Mouse (Mus musculus) gastrocnemius, postnatal 36 days (tissue): ENCODE results near the gene Azgp1. TPM values are rescaled to one million over a fixed set of nuclear protein-coding genes. Genes with fewer than 3 reads are reported as not detected.
"Not testable (repeated sequence)": the region's sequence is repeated elsewhere in the genome, so short reads cannot be mapped to it uniquely, and the experiment has no call there.

Experiments
- DNase-seq, 2 experiments: peaks; one replicate each; pipeline ENCODE4 v3.0.0; 2022
- intact Hi-C: fragments of 180-260 bp; cut with DNase I; formaldehyde crosslinking; loops from one replicate; pipeline ENCODE4 v1.15.1; 2025
- long read RNA-seq, 2 experiments: library from polyadenylated mRNA; stranded (forward); transcript quantifications; one replicate each; pipeline ENCODE4 v2.0.0; 2021
- total RNA-seq, 2 experiments: library from RNA; stranded (reverse); gene quantifications; 2 replicates each; pipeline ENCODE4 v1.2.3; 2021

The Azgp1 gene
- total RNA-seq = under 1 TPM in 1 of 2 experiments, not detected in 1; 0.46 TPM
- long read RNA-seq, experiment 1 = 0 reads
- long read RNA-seq, experiment 2 = 0 reads

DNA sequence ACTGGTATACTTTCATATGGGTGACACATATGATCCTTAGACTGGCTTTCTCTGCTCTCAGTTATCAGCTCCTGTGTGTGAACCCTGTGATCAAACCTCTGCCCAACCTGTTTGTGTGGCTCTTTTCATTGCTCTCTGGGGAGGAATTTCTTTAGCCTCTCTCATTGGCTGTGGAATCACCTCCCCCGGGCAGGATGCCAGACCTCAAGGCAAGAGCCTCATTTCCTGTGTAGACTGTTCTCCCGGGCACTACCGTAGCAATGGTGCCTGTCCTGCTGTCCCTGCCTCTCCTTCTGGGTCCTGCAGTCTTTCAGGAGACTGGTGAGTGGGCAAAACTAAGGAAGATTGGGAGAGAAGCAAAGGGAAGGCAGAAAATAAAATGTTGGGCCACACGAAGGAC lies at the start of gene Azgp1:
Azgp1 (plus strand) TSS at position 221 of the 400 bp plus-strand sequence.
- intact Hi-C loops = no loop called here
- DNase-seq = no peak

GRCm38 (mm10) chr5:137933934-137934333 lies 47.4 kb upstream of the Azgp1 start:
- intact Hi-C loops, DNase-seq: not testable (repeated sequence)

DNA sequence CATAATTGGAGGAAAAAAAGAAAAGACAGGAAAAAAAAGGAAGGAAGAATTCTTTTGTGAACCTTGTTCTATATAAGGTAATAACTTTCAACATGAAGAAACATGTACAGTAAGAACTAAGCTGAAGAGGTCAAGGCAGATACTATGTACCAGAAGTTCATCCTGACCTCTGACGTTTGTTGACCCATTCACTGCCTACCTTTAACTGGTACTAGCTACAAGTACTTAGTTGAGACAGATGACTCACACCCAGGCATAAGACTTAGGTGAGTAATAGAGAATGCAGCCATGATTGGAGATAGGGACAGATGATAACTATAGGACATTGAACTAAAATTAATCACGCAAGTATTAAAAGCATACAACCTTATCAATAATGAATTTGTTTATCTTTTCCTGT lies 44.8 kb upstream of the Azgp1 start:
- intact Hi-C loops = no loop called here
- DNase-seq = no peak

GRCm38 (mm10) chr5:137937238-137937637 lies 44.1 kb upstream of the Azgp1 start:
- no peak for DNase-seq
- intact Hi-C loops = no loop called here

DNA sequence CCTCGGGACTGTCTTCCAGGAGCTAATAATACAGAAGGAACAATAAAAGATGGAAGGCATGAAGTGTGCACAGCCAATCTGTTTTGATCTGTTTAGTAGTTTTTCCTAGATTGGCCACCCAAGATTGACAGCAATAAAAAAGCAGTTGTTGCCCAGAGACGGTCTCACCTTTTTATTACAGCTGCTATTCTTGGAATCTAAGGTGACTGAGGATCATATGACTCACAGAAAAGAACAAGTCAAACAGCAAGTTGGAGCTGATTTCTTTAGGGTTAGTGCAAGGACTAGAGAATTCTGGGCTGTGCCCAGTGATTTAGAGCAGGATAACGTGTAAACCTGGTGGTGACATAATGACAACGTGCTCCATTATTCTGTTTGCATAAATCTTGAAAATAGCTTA lies 40.4 kb upstream of the Azgp1 start:
- intact Hi-C loops = no loop called here
- DNase-seq = no peak

GRCm38 (mm10) chr5:137943133-137943532 lies 38.2 kb upstream of the Azgp1 start:
- no peak for DNase-seq
- intact Hi-C loops = no loop called here

DNA sequence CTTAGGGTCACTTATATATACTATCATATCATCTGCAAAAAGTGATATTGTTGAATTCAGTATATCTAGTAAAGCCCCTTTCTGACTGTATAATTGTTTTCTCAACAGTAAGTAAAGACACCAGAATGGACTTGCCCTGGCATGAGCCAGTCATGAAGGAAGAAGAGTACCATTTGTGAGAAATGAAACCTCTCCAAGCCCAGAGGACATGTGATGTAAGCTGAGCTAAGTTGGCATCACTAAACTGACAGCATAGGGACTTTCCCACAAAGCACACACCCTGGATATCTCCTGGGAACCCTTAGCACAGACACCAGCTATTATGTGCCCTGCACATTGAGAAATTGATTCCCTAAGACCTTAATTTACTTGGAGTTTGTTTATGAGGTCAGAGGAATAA lies 34.0 kb upstream of the Azgp1 start:
- DNase-seq = no peak
- intact Hi-C loops = no loop called here

DNA sequence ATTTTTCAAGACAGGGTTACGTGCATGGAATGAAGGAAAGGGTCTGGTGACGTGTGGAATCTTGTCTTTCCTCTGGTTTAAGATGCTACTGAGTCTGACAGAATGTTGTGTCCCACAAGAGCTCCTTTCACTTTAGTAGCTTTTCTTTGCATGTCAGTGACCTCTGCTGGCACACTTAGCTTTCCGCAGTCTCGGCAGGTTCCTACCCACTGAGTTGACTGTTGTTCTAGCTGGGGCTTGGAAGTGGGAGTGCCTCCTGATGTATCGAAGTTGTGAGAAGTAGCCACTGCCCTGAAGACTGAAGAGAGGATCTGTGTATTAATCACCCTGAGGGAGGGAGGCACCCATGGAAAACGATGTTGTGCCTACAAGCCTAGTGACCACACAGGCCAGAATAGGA lies 30.1 kb upstream of the Azgp1 start:
- intact Hi-C loops = no loop called here
- DNase-seq = no peak

DNA sequence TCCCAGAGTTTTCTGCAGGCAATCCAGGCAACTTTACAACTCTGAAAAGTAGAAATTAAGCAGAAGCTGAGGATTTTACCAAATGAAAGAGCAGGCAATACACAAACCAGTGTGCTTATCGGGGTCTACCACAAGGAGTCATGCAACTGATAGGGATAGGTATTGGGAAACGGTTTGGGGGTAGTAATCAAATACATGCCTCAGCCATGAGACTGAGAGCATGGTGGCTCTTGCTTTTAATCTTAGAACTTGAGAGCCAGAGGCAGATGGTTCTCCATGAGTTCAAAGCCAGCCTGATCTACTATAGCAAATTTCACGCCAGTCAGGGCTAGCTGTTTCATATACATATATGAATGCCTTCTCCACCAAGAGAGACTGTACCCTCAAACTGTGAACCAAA lies 24.9 kb upstream of the Azgp1 start:
- intact Hi-C loops = no loop called here
- DNase-seq = no peak

DNA sequence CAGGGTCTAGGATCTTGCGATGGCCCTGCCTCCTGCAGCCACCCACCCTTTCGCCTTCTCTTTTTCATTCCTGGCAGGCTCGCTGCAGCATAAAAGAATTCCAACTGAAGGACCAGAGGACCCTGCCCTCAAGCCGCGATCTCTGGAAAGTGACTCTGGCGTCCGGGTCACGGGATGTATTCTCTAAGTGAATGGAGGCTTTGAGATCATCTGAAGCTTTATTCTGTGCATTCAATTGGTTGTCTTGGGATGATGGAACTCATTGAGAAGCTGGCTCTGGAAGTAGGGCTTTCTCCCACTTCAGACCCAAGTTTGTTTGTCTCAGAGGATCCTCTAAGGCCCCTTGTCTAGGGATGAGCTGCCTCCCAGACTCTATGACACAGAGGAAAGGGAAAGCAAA lies 18.4 kb upstream of the Azgp1 start, which contains the start of gene Gjc3:
Gjc3 (minus strand) TSS at position 154 of the 400 bp plus-strand sequence.
- no peak for DNase-seq
- intact Hi-C loops = no loop called here

DNA sequence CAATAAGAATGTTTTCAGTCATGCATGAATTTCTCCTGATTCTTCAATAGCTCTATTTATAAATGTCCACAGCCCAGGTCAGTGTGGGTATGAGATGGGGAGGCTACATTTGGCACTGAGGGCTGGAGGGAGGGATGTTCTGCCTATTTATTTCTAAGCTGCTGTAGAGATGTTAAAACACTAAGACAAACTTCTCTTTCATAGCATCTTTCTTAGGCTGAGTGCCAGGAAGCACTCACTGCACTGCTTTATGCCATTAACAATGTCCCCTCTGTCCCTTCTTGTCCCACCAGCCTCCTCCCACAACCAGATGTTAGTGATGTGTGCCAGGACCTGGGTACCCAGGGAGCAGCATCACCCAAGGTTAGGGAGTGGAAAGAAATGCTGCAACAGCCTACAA lies 14.8 kb upstream of the Azgp1 start:
- no peak for DNase-seq
- intact Hi-C loops = no loop called here

- intact Hi-C loops = no loop called here
- no peak for DNase-seq
Measured at GRCm38 (mm10) chr5:137973161-137973560, 8.2 kb upstream of the Azgp1 start.

- no peak for DNase-seq
- intact Hi-C loops = no loop called here
Measured at GRCm38 (mm10) chr5:137973738-137974137, 7.6 kb upstream of the Azgp1 start.

- intact Hi-C loops = no loop called here
- no peak for DNase-seq
Measured at GRCm38 (mm10) chr5:137974724-137975123, 6.6 kb upstream of the Azgp1 start.

DNA sequence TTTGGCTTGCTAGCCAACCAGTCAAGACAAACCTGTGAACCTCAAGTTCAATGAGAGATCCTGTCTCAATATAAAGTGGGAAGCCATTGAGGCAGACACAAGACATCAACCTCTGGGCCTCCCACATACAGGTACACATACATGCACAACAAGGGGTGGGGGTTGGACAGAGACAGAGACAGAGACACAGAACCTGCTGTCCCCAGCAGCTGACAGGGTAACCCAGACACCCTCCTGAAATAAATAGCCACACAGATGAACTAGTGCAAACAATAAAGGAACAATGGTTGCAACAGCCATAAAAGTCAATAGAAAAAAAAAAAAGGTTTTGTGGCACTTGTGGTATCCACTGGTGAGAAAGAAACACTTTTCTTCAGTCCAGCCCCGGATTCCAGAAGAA lies 5.9 kb upstream of the Azgp1 start:
- DNase-seq = no peak
- intact Hi-C loops = no loop called here

- intact Hi-C loops = no loop called here
Measured at GRCm38 (mm10) chr5:137977291-137977690, 4.0 kb upstream of the Azgp1 start.

GRCm38 (mm10) chr5:137979081-137979480 lies 2.2 kb upstream of the Azgp1 start:
- intact Hi-C loops = no loop called here
- DNase-seq = no peak

More at GRCm38 (mm10) chr5:137977291-137977690, 4.0 kb upstream of the Azgp1 start:
- no peak for DNase-seq

DNA sequence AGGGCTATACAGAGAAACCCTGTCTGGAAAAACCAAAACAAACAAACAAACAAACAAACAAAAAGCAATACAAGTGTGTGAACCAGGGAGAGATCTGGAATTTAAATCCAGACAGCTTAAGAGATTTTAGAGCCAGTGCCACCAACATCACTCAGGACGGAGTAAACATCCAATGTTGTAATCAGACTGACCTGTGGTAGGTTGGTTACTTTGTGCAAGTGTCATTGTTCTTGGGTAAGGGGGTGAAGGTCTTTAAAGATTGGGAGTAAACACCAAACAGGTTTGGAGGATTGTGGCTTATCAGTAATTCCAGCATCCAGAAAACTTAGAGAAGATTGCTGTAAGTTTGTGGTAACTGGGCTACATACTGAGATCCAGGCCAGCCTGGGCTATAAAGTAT lies 5.0 kb downstream of the Azgp1 start:
- no peak for DNase-seq
- intact Hi-C loops = no loop called here

- intact Hi-C loops = no loop called here
- DNase-seq = no peak
Measured at GRCm38 (mm10) chr5:138009437-138009836, 28.1 kb downstream of the Azgp1 start.

GRCm38 (mm10) chr5:138012382-138012781 lies 31.1 kb downstream of the Azgp1 start:
- DNase-seq = no peak
- intact Hi-C loops = no loop called here

DNA sequence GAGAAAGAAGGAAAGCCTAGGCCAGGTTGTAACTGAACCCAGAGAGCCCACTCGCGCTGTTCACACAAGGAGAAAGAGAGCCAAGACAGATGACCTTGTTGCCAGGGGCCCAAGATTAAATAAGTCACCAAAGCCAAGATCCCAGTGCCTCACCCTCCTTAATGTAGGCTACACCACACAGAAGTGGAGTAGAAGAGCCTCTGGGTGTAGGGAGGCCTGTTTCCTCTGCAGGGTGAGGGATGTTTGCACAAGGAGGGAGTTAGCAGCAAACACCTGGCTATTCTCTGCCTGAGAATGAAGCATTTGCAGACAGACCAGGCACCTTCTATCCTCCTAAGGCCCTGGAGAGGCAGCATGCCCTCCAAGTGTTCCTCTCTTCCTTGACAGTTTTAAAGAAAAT lies 35.2 kb downstream of the Azgp1 start:
- DNase-seq = no peak
- intact Hi-C loops = no loop called here

DNA sequence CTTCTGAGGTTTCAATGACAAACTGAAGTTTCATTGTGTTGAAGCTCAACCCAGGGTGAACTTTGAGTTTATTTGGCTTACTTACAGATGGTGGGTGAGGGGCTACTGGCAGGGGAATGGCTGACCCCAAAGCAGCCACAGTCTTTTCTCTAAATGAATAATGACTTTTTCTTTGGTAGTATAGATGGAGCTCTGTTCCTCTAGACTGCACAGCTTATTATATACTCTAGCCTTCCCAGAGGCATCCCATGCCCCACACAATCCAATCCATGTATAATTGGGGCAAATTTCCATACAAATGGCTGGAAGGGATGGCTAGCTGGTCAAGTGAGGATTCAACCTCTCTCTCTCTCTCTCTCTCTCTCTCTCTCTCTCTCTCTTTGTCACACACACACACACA lies 35.7 kb downstream of the Azgp1 start:
- intact Hi-C loops = no loop called here

GRCm38 (mm10) chr5:138019577-138019976 lies 38.3 kb downstream of the Azgp1 start:
- DNase-seq, intact Hi-C loops: not testable (repeated sequence)

More for the DNA sequence above, 35.7 kb downstream of the Azgp1 start:
- no peak for DNase-seq
